Mouse (Mus musculus) MEL (cell line): Measurements from ENCODE around the gene Map1b. TPM values are rescaled to one million over a fixed set of nuclear protein-coding genes. Genes with fewer than 3 reads are reported as not detected.

Experiments used
- DNase-seq: peaks from one replicate; pipeline ENCODE4 v3.0.0; 2011; ENCODE audit warnings: low read depth, low spot score
- H3K27ac ChIP-seq: 2 replicates; pipeline ENCODE4 v1.5.1; 2012; ENCODE audit warnings: low read depth, mild to moderate bottlenecking, control low read depth, low read length, moderate library complexity; ENCODE audit not compliant: control insufficient read depth
- H3K27me3 ChIP-seq, 2 experiments: fragments of 150-350 bp in 1 of 2; sonication (generic) in 1 of 2; 2 replicates each; pipeline ENCODE4 v1.6.1; 2012; ENCODE audit warnings: low read length in 2 of 2, mild to moderate bottlenecking in 2 of 2, improper control_type of control experiment in 1 of 2, moderate library complexity in 1 of 2; ENCODE audit not compliant: insufficient read depth in 2 of 2, control insufficient read depth in 1 of 2
- H3K36me3 ChIP-seq, 2 experiments: 2 replicates each; pipeline ENCODE4 v1.6.1; 2012 to 2014; ENCODE audit warnings: low read length in 2 of 2, improper control_type of control experiment in 1 of 2, inconsistent platforms in 1 of 2, mild to moderate bottlenecking in 1 of 2; ENCODE audit not compliant: insufficient read depth in 2 of 2, control insufficient read depth in 1 of 2
- H3K4me1 ChIP-seq, 2 experiments: fragments of 150-350 bp in 1 of 2; sonication (generic) in 1 of 2; 2 replicates each; pipeline ENCODE4 v1.6.1; 2012; ENCODE audit warnings: low read length in 2 of 2, improper control_type of control experiment in 1 of 2, mild to moderate bottlenecking in 1 of 2; ENCODE audit not compliant: insufficient read depth in 2 of 2, control insufficient read depth in 1 of 2
- H3K4me3 ChIP-seq, 2 experiments: fragments of 150-350 bp in 1 of 2; sonication (generic) in 1 of 2; 2 replicates each; pipeline ENCODE4 v1.5.1; 2012; ENCODE audit warnings: low read depth in 2 of 2, low read length in 2 of 2, mild to moderate bottlenecking in 2 of 2, moderate library complexity in 2 of 2, control low read depth in 1 of 2, improper control_type of control experiment in 1 of 2; ENCODE audit not compliant: control insufficient read depth in 1 of 2, insufficient read depth in 1 of 2
- H3K79me2 ChIP-seq: 2 replicates; pipeline ENCODE4 v1.6.1; 2012; ENCODE audit warnings: mild to moderate bottlenecking, low read length, moderate library complexity; ENCODE audit not compliant: control insufficient read depth, poor library complexity, insufficient read depth
- H3K9ac ChIP-seq: 2 replicates; pipeline ENCODE4 v1.6.1; 2012; ENCODE audit warnings: low read depth, mild to moderate bottlenecking, control low read depth, low read length, moderate library complexity; ENCODE audit not compliant: control insufficient read depth, poor library complexity, severe bottlenecking
- H3K9me3 ChIP-seq: fragments of 150-350 bp; sonication (generic); replicated peaks from 2 replicates; pipeline ENCODE4 v1.6.1; 2012; ENCODE audit warnings: mild to moderate bottlenecking, low read length, improper control_type of control experiment, moderate library complexity; ENCODE audit not compliant: insufficient read depth
- CHD1 ChIP-seq: IDR thresholded peaks from 2 replicates; pipeline ENCODE4 v1.6.1; 2012; ENCODE audit warnings: low read depth, mild to moderate bottlenecking, inconsistent platforms, low read length, improper control_type of control experiment
- E2F4 ChIP-seq: IDR thresholded peaks from 2 replicates; pipeline ENCODE4 v1.6.1; 2011; ENCODE audit warnings: low read depth, low read length, improper control_type of control experiment, borderline replicate concordance
- ELF1 ChIP-seq: IDR thresholded peaks from 2 replicates; pipeline ENCODE4 v1.6.1; 2014; ENCODE audit warnings: low read depth, mild to moderate bottlenecking, inconsistent platforms, low read length, improper control_type of control experiment, moderate library complexity
- EP300 ChIP-seq, 2 experiments: IDR thresholded peaks; 2 replicates each; pipeline ENCODE4 v1.6.1; 2011; ENCODE audit warnings: improper control_type of control experiment in 2 of 2, low read length in 2 of 2, low read depth in 1 of 2, mild to moderate bottlenecking in 1 of 2
- ETS1 ChIP-seq: IDR thresholded peaks from 2 replicates; pipeline ENCODE4 v1.6.1; 2012; ENCODE audit warnings: low read depth, mild to moderate bottlenecking, inconsistent platforms, low read length, improper control_type of control experiment, moderate library complexity
- GABPA ChIP-seq: IDR thresholded peaks from 2 replicates; pipeline ENCODE4 v1.6.1; 2012; ENCODE audit warnings: low read depth, mild to moderate bottlenecking, inconsistent platforms, low read length, improper control_type of control experiment, moderate library complexity
- GATA1 ChIP-seq: IDR thresholded peaks from 2 replicates; pipeline ENCODE4 v1.6.1; 2011; ENCODE audit warnings: low read depth, low read length, improper control_type of control experiment
- HCFC1 ChIP-seq: IDR thresholded peaks from 2 replicates; pipeline ENCODE4 v1.6.1; 2012; ENCODE audit warnings: low read depth, mild to moderate bottlenecking, inconsistent platforms, low read length, improper control_type of control experiment, moderate library complexity
- JUND ChIP-seq: IDR thresholded peaks from 2 replicates; pipeline ENCODE4 v1.6.1; 2011; ENCODE audit warnings: low read depth, mild to moderate bottlenecking, improper control_type of control experiment, low read length
- KAT2A ChIP-seq: conservative IDR thresholded peaks from 2 replicates; pipeline ENCODE4 v1.6.1; 2012; ENCODE audit warnings: low read depth, low read length, improper control_type of control experiment, inconsistent platforms
- MAFK ChIP-seq: IDR thresholded peaks from 2 replicates; pipeline ENCODE4 v1.6.1; 2011; ENCODE audit warnings: low read depth, mild to moderate bottlenecking, low read length, improper control_type of control experiment, borderline replicate concordance
- MAX ChIP-seq: IDR thresholded peaks from 2 replicates; pipeline ENCODE4 v1.6.1; 2011; ENCODE audit warnings: low read length, improper control_type of control experiment
- MAZ ChIP-seq: IDR thresholded peaks from 2 replicates; pipeline ENCODE4 v1.6.1; 2012; ENCODE audit warnings: low read depth, mild to moderate bottlenecking, inconsistent platforms, low read length, improper control_type of control experiment
- MYB ChIP-seq: IDR thresholded peaks from 2 replicates; pipeline ENCODE4 v1.6.1; 2011; ENCODE audit warnings: mild to moderate bottlenecking, low read depth, low read length, improper control_type of control experiment
- MYC ChIP-seq: IDR thresholded peaks from 2 replicates; pipeline ENCODE4 v1.6.1; 2011; ENCODE audit warnings: low read depth, mild to moderate bottlenecking, low read length, improper control_type of control experiment, moderate library complexity
- NRF1 ChIP-seq: IDR thresholded peaks from 2 replicates; pipeline ENCODE4 v1.6.1; 2014; ENCODE audit warnings: low read depth, mild to moderate bottlenecking, inconsistent platforms, low read length, improper control_type of control experiment, moderate library complexity; ENCODE audit not compliant: poor library complexity, insufficient read depth, severe bottlenecking
- POLR2A ChIP-seq, 2 experiments: IDR thresholded peaks; 2 replicates each; pipeline ENCODE4 v1.6.1; 2011 to 2012; ENCODE audit warnings: low read length in 2 of 2, mild to moderate bottlenecking in 2 of 2, control low read depth in 1 of 2, improper control_type of control experiment in 1 of 2, low read depth in 1 of 2, moderate library complexity in 1 of 2; ENCODE audit not compliant: control insufficient read depth in 1 of 2, insufficient read depth in 1 of 2, poor library complexity in 1 of 2
- RAD21 ChIP-seq: IDR thresholded peaks from 2 replicates; pipeline ENCODE4 v1.6.1; 2011; ENCODE audit warnings: mild to moderate bottlenecking, low read depth, low read length, improper control_type of control experiment
- RCOR1 ChIP-seq: IDR thresholded peaks from 2 replicates; pipeline ENCODE4 v1.6.1; 2012; ENCODE audit warnings: low read depth, mild to moderate bottlenecking, inconsistent platforms, low read length, improper control_type of control experiment
- TBP ChIP-seq: IDR thresholded peaks from 2 replicates; pipeline ENCODE4 v1.8.0; 2011; ENCODE audit warnings: low read depth, low read length, improper control_type of control experiment
- UBTF ChIP-seq: IDR thresholded peaks from 2 replicates; pipeline ENCODE4 v1.6.1; 2012; ENCODE audit warnings: low read depth, mild to moderate bottlenecking, inconsistent platforms, low read length, improper control_type of control experiment, moderate library complexity, borderline replicate concordance; ENCODE audit not compliant: insufficient read depth
- USF1 ChIP-seq: IDR thresholded peaks from 2 replicates; pipeline ENCODE4 v1.6.1; 2014; ENCODE audit warnings: low read depth, mild to moderate bottlenecking, inconsistent platforms, low read length, improper control_type of control experiment, moderate library complexity
- USF2 ChIP-seq, 2 experiments: IDR thresholded peaks; 2 replicates each; pipeline ENCODE4 v1.6.1; 2011 to 2012; ENCODE audit warnings: improper control_type of control experiment in 2 of 2, low read length in 2 of 2, borderline replicate concordance in 1 of 2, inconsistent platforms in 1 of 2, low read depth in 1 of 2, mild to moderate bottlenecking in 1 of 2; ENCODE audit not compliant: insufficient read depth in 1 of 2
- ZKSCAN1 ChIP-seq: IDR thresholded peaks from 2 replicates; pipeline ENCODE4 v1.6.1; 2012; ENCODE audit warnings: low read depth, mild to moderate bottlenecking, inconsistent platforms, low read length, improper control_type of control experiment, moderate library complexity
- ZMIZ1 ChIP-seq: IDR thresholded peaks from 2 replicates; pipeline ENCODE4 v1.6.1; 2012; ENCODE audit warnings: low read depth, mild to moderate bottlenecking, inconsistent platforms, low read length, improper control_type of control experiment, moderate library complexity
- polyA plus RNA-seq, 2 experiments: library from polyadenylated mRNA; stranded (reverse) in 1 of 2; unstranded in 1 of 2; fragments of >175 nt in 1 of 2; fragments of >200 nt in 1 of 2; gene quantifications; 2 replicates each; pipeline versions ENCODE4 v1.2.1 to v1.2.4; 2012; ENCODE audit warnings: low replicate concordance in 2 of 2, low read depth in 1 of 2; ENCODE audit not compliant: insufficient read length in 2 of 2, insufficient read depth in 1 of 2, missing spikeins in 1 of 2
- total RNA-seq: library from RNA; depleted of rRNA; stranded (reverse); fragments of 300-350 nt; gene quantifications from 2 replicates; pipeline ENCODE4 v1.2.3, GENCODE M21; 2012

The Map1b gene
- total and polyA plus RNA-seq, 3 experiments, result not detected

DNA sequence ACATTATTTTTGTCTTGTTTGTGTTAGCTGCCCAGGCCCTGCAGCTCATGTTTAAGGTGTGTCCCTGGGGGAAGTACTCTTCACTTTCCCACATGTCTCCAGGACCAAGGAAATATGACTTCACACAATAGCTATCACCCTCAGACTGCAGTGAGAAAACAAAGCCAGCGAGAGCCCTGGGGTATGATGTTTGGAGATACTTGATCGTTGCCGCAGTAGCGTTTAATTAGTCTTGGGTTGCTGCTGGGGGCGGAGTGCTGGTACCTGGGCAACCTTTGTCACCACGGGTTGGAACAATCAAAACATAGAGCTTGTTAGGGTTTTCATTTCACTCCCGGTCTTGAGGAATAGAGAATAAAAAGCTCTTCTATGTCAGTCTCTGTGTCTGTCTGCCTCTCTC is 14.9 kb downstream of the Map1b start:
- Histone ChIP-seq H3K4me3 (no peak overlapping the region), H3K79me2 (no peaks in the 10 kb centered on the region), H3K27me3 (no peaks in the 10 kb centered on the region), H3K9ac (no peak overlapping the region), H3K4me1 (no peaks in the 10 kb centered on the region), H3K9me3 (no peaks in the 10 kb centered on the region), H3K36me3 (no peaks in the 10 kb centered on the region), H3K27ac (no peak overlapping the region)
- no peak for DNase-seq
- no peak for TF ChIP-seq EP300 (IDR thresholded peaks at IDR 0.05; ENCODE audit: low read depth in 1 of 2, low read length in 2 of 2)
- TF ChIP-seq MAZ, result no peak
- TF ChIP-seq E2F4, result no peak
- no peak for TF ChIP-seq NRF1
- TF ChIP-seq RCOR1, result no peak
- no peak for TF ChIP-seq JUND
- TF ChIP-seq UBTF, result no peak
- TF ChIP-seq POLR2A (IDR thresholded peaks at IDR 0.05; ENCODE audit: control insufficient read depth in 1 of 2, insufficient read depth in 1 of 2, low read depth in 1 of 2, low read length in 2 of 2, poor library complexity in 1 of 2), result no peak
- TF ChIP-seq HCFC1, result no peak
- TF ChIP-seq MYC, result no peak
- TF ChIP-seq GABPA, result no peak
- no peak for TF ChIP-seq MAX
- no peak for TF ChIP-seq USF2 (IDR thresholded peaks at IDR 0.05; ENCODE audit: borderline replicate concordance in 1 of 2, insufficient read depth in 1 of 2, low read depth in 1 of 2, low read length in 2 of 2)
- TF ChIP-seq GATA1, result no peak
- TF ChIP-seq CHD1, result no peak
- no peak for TF ChIP-seq ETS1
- no peak for TF ChIP-seq ZKSCAN1

- Histone ChIP-seq H3K27ac (no peak overlapping the region), H3K79me2 (no peaks in the 10 kb centered on the region), H3K9me3 (no peaks in the 10 kb centered on the region), H3K27me3 (no peaks in the 10 kb centered on the region), H3K9ac (no peak overlapping the region), H3K36me3 (no peaks in the 10 kb centered on the region), H3K4me1 (no peaks in the 10 kb centered on the region), H3K4me3 (no peak overlapping the region)
- TF ChIP-seq ELF1 (no peak), MAFK (no peak), E2F4 (no peak), POLR2A (IDR thresholded peaks at IDR 0.05; ENCODE audit: control insufficient read depth in 1 of 2, insufficient read depth in 1 of 2, low read depth in 1 of 2, low read length in 2 of 2, poor library complexity in 1 of 2) (no peak), GATA1 (no peak), MAZ (no peak), TBP (no peak), CHD1 (no peak), JUND (no peak), RAD21 (no peak), USF1 (no peak), NRF1 (no peak), GABPA (no peak), ZKSCAN1 (no peak), MYC (no peak), ZMIZ1 (no peak), UBTF (no peak), MYB (no peak), KAT2A (no peak)
- no peak for DNase-seq
Measured at GRCm38 (mm10) chr13:99500609-99501008, 15.7 kb downstream of the Map1b start.
